ENCODE assay signal across 23 mouse cellular contexts in the genomic region with DNA sequence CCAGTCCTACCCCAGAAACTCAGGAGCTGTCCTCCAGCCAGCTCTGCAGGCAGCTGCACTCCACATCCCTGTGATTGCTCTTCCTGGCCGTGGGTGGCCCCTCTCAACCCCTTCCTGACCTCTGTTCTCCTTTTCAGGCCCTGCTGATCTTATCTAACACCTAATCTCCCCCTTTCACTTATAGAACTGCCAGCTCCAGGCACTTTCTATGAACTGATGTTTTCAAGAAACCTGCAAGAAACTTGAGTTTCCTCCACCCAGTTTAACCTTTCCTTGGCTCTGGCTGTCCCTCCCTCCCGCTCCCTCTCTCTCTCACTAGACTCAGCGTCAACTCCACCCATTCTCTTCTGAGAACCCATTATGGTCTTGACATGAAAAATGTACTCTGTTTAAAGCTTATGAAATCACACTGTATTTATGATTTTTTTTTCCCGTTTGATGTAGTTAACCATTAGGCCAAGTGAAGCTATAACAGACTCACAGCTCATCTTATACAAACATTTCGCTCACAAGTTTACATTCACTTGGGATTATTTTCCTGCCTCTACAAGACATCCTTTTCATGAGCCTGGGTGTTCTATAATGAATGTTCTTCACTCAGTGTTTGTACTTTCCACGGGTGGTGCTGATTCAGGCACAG.
DNase-seq lines count a peak whose midpoint lies in the region; ATAC-seq and TF ChIP-seq lines count a peak whose summit lies in the region.
"Had no signal": no experiment of that assay in that cellular context is flagged by ENCODE, and none has a peak within 500 bp of the region (broad histone marks: within the 10 kb centered on the region; RNA-seq: fewer than 3 reads in every experiment).

No protein-coding gene starts in this region.

- TF ChIP-seq EP300 in liver, postnatal 0 days (IDR thresholded peaks at IDR 0.05; ENCODE audit: low read depth), result no peak

- H3K27me3 ChIP-seq in lung, embryonic 16.5 days (ENCODE audit: control insufficient read depth, insufficient read depth, low read depth, low read length), result no peaks in the 10 kb centered on the region
- H3K27me3 ChIP-seq in liver, postnatal 0 days (ENCODE audit: insufficient read depth, low read length), result no peaks in the 10 kb centered on the region
- H3K27me3 ChIP-seq: forebrain, embryonic 15.5 days; limb, embryonic 13.5 days; liver, embryonic 13.5 days; midbrain, embryonic 13.5 days; neural tube, embryonic 12.5 days had no signal

- H3K4me3 ChIP-seq in lung, embryonic 16.5 days (ENCODE audit: low read length), result no peak overlapping the region
- H3K4me3 ChIP-seq in liver, postnatal 0 days (ENCODE audit: low read depth, low read length), result no peak overlapping the region
- H3K4me3 ChIP-seq: erythroblast, embryonic 14.5 days; forebrain, embryonic 15.5 days; hindbrain, embryonic 10.5 days; limb, embryonic 13.5 days; liver, embryonic 13.5 days; midbrain, embryonic 13.5 days; neural tube, embryonic 12.5 days had no signal

- peak; percentile 88 for ATAC-seq in lung, embryonic 16.5 days (ENCODE audit: low read depth)
- no peak for ATAC-seq in liver, postnatal 0 days
- ATAC-seq: forebrain, embryonic 15.5 days; midbrain, embryonic 13.5 days had no signal

- H3K4me1 ChIP-seq in lung, embryonic 16.5 days (replicated peaks; ENCODE audit: control insufficient read depth, insufficient read depth, low read length), result peaks cover 16% of the 10 kb centered on the region
- no peaks in the 10 kb centered on the region for H3K4me1 ChIP-seq in liver, postnatal 0 days (ENCODE audit: insufficient read depth)
- H3K4me1 ChIP-seq: forebrain, embryonic 15.5 days; limb, embryonic 13.5 days; liver, embryonic 13.5 days; midbrain, embryonic 13.5 days; neural tube, embryonic 12.5 days had no signal

- no peak overlapping the region for H3K9ac ChIP-seq in lung, embryonic 16.5 days (ENCODE audit: low read length)
- no peak overlapping the region for H3K9ac ChIP-seq in liver, postnatal 0 days (replicated peaks)
- H3K9ac ChIP-seq: forebrain, embryonic 15.5 days; limb, embryonic 13.5 days; liver, embryonic 13.5 days; midbrain, embryonic 13.5 days; neural tube, embryonic 12.5 days had no signal

- no peaks in the 10 kb centered on the region for H3K36me3 ChIP-seq in lung, embryonic 16.5 days (ENCODE audit: control insufficient read depth, insufficient read depth, low read length)
- no peaks in the 10 kb centered on the region for H3K36me3 ChIP-seq in liver, postnatal 0 days (replicated peaks; ENCODE audit: insufficient read depth, low read length)
- H3K36me3 ChIP-seq: forebrain, embryonic 15.5 days; hindbrain, embryonic 10.5 days; limb, embryonic 13.5 days; liver, embryonic 13.5 days; midbrain, embryonic 13.5 days; neural tube, embryonic 12.5 days had no signal

- peak overlapping the region; percentile 73 for H3K27ac ChIP-seq in lung, embryonic 16.5 days (ENCODE audit: low read length)
- no peak overlapping the region for H3K27ac ChIP-seq in liver, postnatal 0 days (ENCODE audit: low read depth)
- H3K27ac ChIP-seq: forebrain, embryonic 15.5 days; hindbrain, embryonic 10.5 days; limb, embryonic 13.5 days; liver, embryonic 13.5 days; midbrain, embryonic 13.5 days; neural tube, embryonic 12.5 days had no signal

- 12% methylated on average over 6 of the region's 6 CpGs for WGBS in lung, embryonic 16.5 days
- 19% methylated on average over 6 of the region's 6 CpGs for WGBS in large intestine, adult 2 months
- WGBS in liver, postnatal 0 days (ENCODE audit: insufficient replicate concordance), result 39% methylated on average over 6 of the region's 6 CpGs

- H3K9me3 ChIP-seq in lung, embryonic 16.5 days (ENCODE audit: control insufficient read depth, low read length), result no peaks in the 10 kb centered on the region
- H3K9me3 ChIP-seq in liver, postnatal 0 days (ENCODE audit: low read length), result no peaks in the 10 kb centered on the region
- H3K9me3 ChIP-seq: forebrain, embryonic 15.5 days; hindbrain, embryonic 10.5 days; limb, embryonic 13.5 days; liver, embryonic 13.5 days; midbrain, embryonic 13.5 days; neural tube, embryonic 12.5 days had no signal

- DNase-seq in lung, postnatal 36 days, result no peak
- DNase-seq in embryo, embryonic 11 days, result peak; percentile 12
- DNase-seq in large intestine, adult 2 months (ENCODE audit: low read depth, low spot score), result peak; percentile 4
- DNase-seq in layer of hippocampus, postnatal 25 days (ENCODE audit: extremely low spot score in 1 of 2, low spot score in 1 of 2), result no peak
- DNase-seq in liver, postnatal 0 days, result no peak
- DNase-seq in retina, postnatal 1 day, result no peak
- DNase-seq: adrenal gland, adult 8-10 months; cerebellum, adult 9-10 months; gastrocnemius, postnatal 36 days; kidney, adult 8-10 months; kidney, postnatal 36 days; layer of hippocampus, adult 9-11 months; liver, embryonic 13.5 days; right cerebral cortex, adult 18-20 months; thymus, adult 18-20 months; thymus, postnatal 4 days had no signal

- no peak overlapping the region for H3K4me2 ChIP-seq in lung, embryonic 16.5 days (ENCODE audit: low read depth, low read length)
- H3K4me2 ChIP-seq in liver, postnatal 0 days (ENCODE audit: low read depth, low read length), result no peak overlapping the region
- H3K4me2 ChIP-seq: forebrain, embryonic 15.5 days; limb, embryonic 13.5 days; liver, embryonic 13.5 days; midbrain, embryonic 13.5 days; neural tube, embryonic 12.5 days had no signal

- no peak for TF ChIP-seq CTCF in liver, postnatal 0 days (IDR thresholded peaks at IDR 0.05; ENCODE audit: low read depth)

Comparison
In these comparisons a context has a peak if more than half of its experiments do, and no peak if none do; other contexts are left out.
1. DNase-seq: peak in embryo, embryonic 11 days (single experiment) and large intestine, adult 2 months (single experiment); none in lung, postnatal 36 days (single experiment), layer of hippocampus, postnatal 25 days (0 of 2), liver, postnatal 0 days (single experiment) and retina, postnatal 1 day (single experiment).